In the genomic region with DNA sequence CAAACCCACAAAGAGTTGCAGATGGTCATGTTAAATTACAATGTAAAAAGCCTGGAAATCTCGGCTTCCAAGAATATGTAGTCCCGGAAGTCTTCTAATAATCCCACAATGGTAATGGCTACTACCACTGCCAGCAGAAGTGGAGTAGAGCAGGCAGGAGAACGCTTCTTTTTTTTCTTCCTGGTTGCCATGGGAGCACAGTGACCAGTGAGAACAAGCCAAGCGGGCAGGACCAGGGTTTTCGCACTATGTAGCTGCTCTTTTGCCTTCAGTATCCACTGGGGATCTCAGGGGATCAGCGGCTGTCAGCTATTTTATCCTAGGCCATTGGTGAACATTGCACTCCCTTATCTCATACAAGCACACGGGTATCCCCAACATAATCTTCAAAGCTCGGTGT, we compare ENCODE assay signal across 22 mouse cellular contexts.
A peak's percentile ranks its signal among the peaks of the same experiment; 100 is the strongest.
DNase-seq lines count a peak whose midpoint lies in the region; ATAC-seq and TF ChIP-seq lines count a peak whose summit lies in the region.
"Had no signal": no experiment of that assay in that cellular context is flagged by ENCODE, and none has a peak within 500 bp of the region (broad histone marks: within the 10 kb centered on the region; RNA-seq: fewer than 3 reads in every experiment).

No protein-coding gene starts in this region.

- no peaks in the 10 kb centered on the region; the same call in 1 of the 2 replicates for H3K4me1 ChIP-seq in hindbrain, postnatal 0 days (ENCODE audit: insufficient read depth, low read length)
- no peaks in the 10 kb centered on the region for H3K4me1 ChIP-seq in hindbrain, embryonic 12.5 days
- H3K4me1 ChIP-seq in midbrain, embryonic 12.5 days = no peaks in the 10 kb centered on the region
- H3K4me1 ChIP-seq: lung, embryonic 15.5 days had no signal

- 46% methylated on average over 8 of the region's 8 CpGs for WGBS in hindbrain, postnatal 0 days
- WGBS in hindbrain, embryonic 12.5 days = 47% methylated on average over 8 of the region's 8 CpGs
- 44% methylated on average over 8 of the region's 8 CpGs for WGBS in midbrain, embryonic 12.5 days

- no peak overlapping the region for H3K4me2 ChIP-seq in hindbrain, postnatal 0 days (ENCODE audit: low read depth, low read length)
- H3K4me2 ChIP-seq in hindbrain, embryonic 12.5 days (replicated peaks) = no peak overlapping the region
- H3K4me2 ChIP-seq in midbrain, embryonic 12.5 days (replicated peaks) = no peak overlapping the region
- H3K4me2 ChIP-seq: limb, embryonic 13.5 days; lung, embryonic 15.5 days had no signal

- H3K27me3 ChIP-seq in hindbrain, postnatal 0 days (ENCODE audit: insufficient read depth, low read length) = no peaks in the 10 kb centered on the region
- H3K27me3 ChIP-seq in hindbrain, embryonic 12.5 days = no peaks in the 10 kb centered on the region
- H3K27me3 ChIP-seq in midbrain, embryonic 12.5 days = no peaks in the 10 kb centered on the region
- H3K27me3 ChIP-seq: CH12.LX; limb, embryonic 13.5 days; lung, embryonic 15.5 days had no signal

- DNase-seq in embryo, embryonic 10.5 days (ENCODE audit: low spot score) = peak; percentile 35
- DNase-seq in embryo, embryonic 9.5 days (ENCODE audit: extremely low spot score) = no peak
- DNase-seq in hindbrain, postnatal 0 days (ENCODE audit: low spot score) = peak; percentile 45
- DNase-seq in retina, postnatal 1 day = peak; percentile 16
- no peak for DNase-seq in spleen, postnatal 4 days (ENCODE audit: low spot score in 2 of 2)
- no peak for DNase-seq in B cell, adult 2 months
- DNase-seq: cerebellum, adult 9-10 months; gastrocnemius, postnatal 14 days; heart, adult 2 months; kidney, adult 18-20 months; layer of hippocampus, postnatal 36 days; lung, postnatal 4 days; right cerebral cortex, adult 18-20 months; thymus, postnatal 4 days had no signal

- no peak overlapping the region for H3K9ac ChIP-seq in hindbrain, postnatal 0 days (replicated peaks; ENCODE audit: low read length)
- no peak overlapping the region for H3K9ac ChIP-seq in hindbrain, embryonic 12.5 days
- H3K9ac ChIP-seq in midbrain, embryonic 12.5 days (replicated peaks) = no peak overlapping the region
- H3K9ac ChIP-seq: limb, embryonic 13.5 days; liver, embryonic 14.5 days; lung, embryonic 15.5 days had no signal

- H3K27ac ChIP-seq in hindbrain, postnatal 0 days = no peak overlapping the region
- H3K27ac ChIP-seq in hindbrain, embryonic 12.5 days = no peak overlapping the region
- H3K27ac ChIP-seq in midbrain, embryonic 12.5 days (replicated peaks) = no peak overlapping the region
- H3K27ac ChIP-seq: forebrain, embryonic 10.5 days; heart, adult 2 months; kidney, postnatal 0 days; limb, embryonic 13.5 days; liver, embryonic 14.5 days; lung, embryonic 15.5 days had no signal

- peak; percentile 47; the same call in 1 of the 2 replicates for ATAC-seq in hindbrain, postnatal 0 days
- ATAC-seq in hindbrain, embryonic 12.5 days (ENCODE audit: low FRiP score) = no peak
- ATAC-seq in midbrain, embryonic 12.5 days (ENCODE audit: low FRiP score, low read depth) = peak; percentile 30; the same call in 1 of the 2 replicates

- H3K9me3 ChIP-seq in hindbrain, postnatal 0 days (ENCODE audit: low read length) = no peaks in the 10 kb centered on the region
- no peaks in the 10 kb centered on the region for H3K9me3 ChIP-seq in hindbrain, embryonic 12.5 days (replicated peaks)
- no peaks in the 10 kb centered on the region for H3K9me3 ChIP-seq in midbrain, embryonic 12.5 days
- H3K9me3 ChIP-seq: forebrain, embryonic 10.5 days; limb, embryonic 13.5 days; lung, embryonic 15.5 days had no signal

- no peak for TF ChIP-seq CTCF in hindbrain, postnatal 0 days (IDR thresholded peaks at IDR 0.05; ENCODE audit: low read depth)

- no peaks in the 10 kb centered on the region for H3K36me3 ChIP-seq in hindbrain, postnatal 0 days (ENCODE audit: insufficient read depth, low read length)
- H3K36me3 ChIP-seq in hindbrain, embryonic 12.5 days = no peaks in the 10 kb centered on the region
- H3K36me3 ChIP-seq in midbrain, embryonic 12.5 days = no peaks in the 10 kb centered on the region
- H3K36me3 ChIP-seq: forebrain, embryonic 10.5 days; limb, embryonic 13.5 days; lung, embryonic 15.5 days had no signal

- no peak overlapping the region for H3K4me3 ChIP-seq in hindbrain, postnatal 0 days (ENCODE audit: low read length)
- no peak overlapping the region for H3K4me3 ChIP-seq in hindbrain, embryonic 12.5 days
- no peak overlapping the region for H3K4me3 ChIP-seq in midbrain, embryonic 12.5 days
- H3K4me3 ChIP-seq: forebrain, embryonic 10.5 days; heart, adult 2 months; limb, embryonic 13.5 days; lung, embryonic 15.5 days had no signal

Comparison
In these comparisons a context has a peak if more than half of its experiments do, and no peak if none do; other contexts are left out.
1. DNase-seq: peak in embryo, embryonic 10.5 days (single experiment), hindbrain, postnatal 0 days (single experiment) and retina, postnatal 1 day (single experiment); none in embryo, embryonic 9.5 days (single experiment), spleen, postnatal 4 days (0 of 2) and B cell, adult 2 months (0 of 2).